Mouse (Mus musculus) CH12.LX (cell line): ENCODE measurements around the gene Klk15.

Experiments used
- CTCF ChIP-seq, 2 experiments: IDR thresholded peaks in 1 of 2; conservative IDR thresholded peaks in 1 of 2; 2 replicates each; pipeline ENCODE4 v1.5.1; 2011 to 2012; ENCODE audit warnings: low read depth in 2 of 2, low read length in 2 of 2, improper control_type of control experiment in 1 of 2, inconsistent platforms in 1 of 2, mild to moderate bottlenecking in 1 of 2, moderate library complexity in 1 of 2
- EP300 ChIP-seq: IDR thresholded peaks from 2 replicates; pipeline ENCODE4 v1.6.1; 2011; ENCODE audit warnings: low read length, improper control_type of control experiment
- ETS1 ChIP-seq: conservative IDR thresholded peaks from 2 replicates; pipeline ENCODE4 v1.6.1; 2012; ENCODE audit warnings: low read depth, mild to moderate bottlenecking, inconsistent platforms, low read length, improper control_type of control experiment, moderate library complexity
- MAFK ChIP-seq: IDR thresholded peaks from 2 replicates; pipeline ENCODE4 v1.6.1; 2011; ENCODE audit warnings: low read length, improper control_type of control experiment; ENCODE audit not compliant: insufficient replicate concordance
- MEF2A ChIP-seq: IDR thresholded peaks from 2 replicates; pipeline ENCODE4 v1.6.1; 2014; ENCODE audit warnings: low read depth, mild to moderate bottlenecking, inconsistent platforms, low read length, improper control_type of control experiment, borderline replicate concordance
- NELFE ChIP-seq: IDR thresholded peaks from 2 replicates; pipeline ENCODE4 v1.6.1; 2011; ENCODE audit warnings: low read depth, low read length, improper control_type of control experiment
- POLR2A ChIP-seq: IDR thresholded peaks from 2 replicates; pipeline ENCODE4 v1.6.1; 2011; ENCODE audit warnings: low read depth, mild to moderate bottlenecking, improper control_type of control experiment, low read length
- SIN3A ChIP-seq: IDR thresholded peaks from 2 replicates; pipeline ENCODE4 v1.6.1; 2012; ENCODE audit warnings: low read length, improper control_type of control experiment, inconsistent platforms
- SMC3 ChIP-seq: IDR thresholded peaks from 2 replicates; pipeline ENCODE4 v1.6.1; 2011; ENCODE audit warnings: low read depth, low read length, improper control_type of control experiment
- UBTF ChIP-seq: IDR thresholded peaks from 2 replicates; pipeline ENCODE4 v1.6.1; 2012; ENCODE audit warnings: low read depth, mild to moderate bottlenecking, inconsistent platforms, low read length, improper control_type of control experiment, moderate library complexity
- USF1 ChIP-seq: IDR thresholded peaks from 2 replicates; pipeline ENCODE4 v1.6.1; 2014; ENCODE audit warnings: low read depth, mild to moderate bottlenecking, inconsistent platforms, low read length, improper control_type of control experiment
- USF2 ChIP-seq: conservative IDR thresholded peaks from 2 replicates; pipeline ENCODE4 v1.6.1; 2011; ENCODE audit warnings: low read depth, low read length, improper control_type of control experiment
- ZNF384 ChIP-seq: IDR thresholded peaks from 2 replicates; pipeline ENCODE4 v1.6.1; 2012; ENCODE audit warnings: low read depth, low read length, improper control_type of control experiment, inconsistent platforms

GRCm38 (mm10) chr7:43914821-43915220 is 18.7 kb upstream of the Klk15 start:
- TF ChIP-seq POLR2A (no peak), CTCF (conservative IDR thresholded peaks at IDR 0.05 in 1 of 2, IDR thresholded peaks at IDR 0.05 in 1 of 2; ENCODE audit: low read depth in 2 of 2, low read length in 2 of 2) (no peak), MEF2A (no peak), UBTF (no peak), NELFE (no peak), SIN3A (no peak), MAFK (no peak), USF1 (no peak), SMC3 (no peak), ETS1 (no peak), USF2 (no peak), EP300 (no peak), ZNF384 (no peak)
